Mouse (Mus musculus): ENCODE measurements around the gene Ankle1. TPM values are rescaled to one million over a fixed set of nuclear protein-coding genes. Genes with fewer than 3 reads are reported as not detected.

The Ankle1 gene
- polyA plus RNA-seq, 1 experiment: 0.96 TPM

GRCm38 (mm10) chr8:71394481-71394880 is 11.3 kb upstream of the Ankle1 start:
- Histone ChIP-seq H3K27ac (ENCODE audit: insufficient read depth, low read length) (no peak overlapping the region), H3K4me3 (ENCODE audit: insufficient read depth, low read length) (0 out of 2 replicates have a peak overlapping the region, but pooled peaks have one; percentile 6), H3K4me1 (ENCODE audit: control insufficient read depth, insufficient read depth, low read length) (no peaks in the 10 kb centered on the region)
- TF ChIP-seq POLR2A (IDR thresholded peaks at IDR 0.05; ENCODE audit: extremely low read depth, insufficient read depth, low read length) (no peak), CTCF (IDR thresholded peaks at IDR 0.05; ENCODE audit: extremely low read depth, insufficient read depth, low read length) (no peak)

GRCm38 (mm10) chr8:71395071-71395470 is 10.7 kb upstream of the Ankle1 start:
- Histone ChIP-seq H3K4me3 (ENCODE audit: insufficient read depth, low read length) (0 out of 2 replicates have a peak overlapping the region, but pooled peaks have one; percentile 6), H3K4me1 (ENCODE audit: control insufficient read depth, insufficient read depth, low read length) (no peaks in the 10 kb centered on the region), H3K27ac (ENCODE audit: insufficient read depth, low read length) (peak overlapping the region; percentile 79; the same call in 1 of the 2 replicates)
- no peak for TF ChIP-seq POLR2A (IDR thresholded peaks at IDR 0.05; ENCODE audit: extremely low read depth, insufficient read depth, low read length)
- TF ChIP-seq CTCF (IDR thresholded peaks at IDR 0.05; ENCODE audit: extremely low read depth, insufficient read depth, low read length): no peak

GRCm38 (mm10) chr8:71395629-71396028 is 10.2 kb upstream of the Ankle1 start, which contains the start of gene Ushbp1:
TSS of gene Ushbp1 (minus strand) at chr8:71395802.
- peak within 1 kb of the TSS; percentile 64 for H3K4me3 ChIP-seq (ENCODE audit: insufficient read depth, low read length)
- H3K27ac ChIP-seq (ENCODE audit: insufficient read depth, low read length): peak within 1 kb of the TSS; percentile 79
- H3K4me1 ChIP-seq (ENCODE audit: control insufficient read depth, insufficient read depth, low read length): no peaks in the 10 kb centered on the region
- no peak for TF ChIP-seq POLR2A (IDR thresholded peaks at IDR 0.05; ENCODE audit: extremely low read depth, insufficient read depth, low read length)
- no peak for TF ChIP-seq CTCF (IDR thresholded peaks at IDR 0.05; ENCODE audit: extremely low read depth, insufficient read depth, low read length)

- peak within 1 kb of the TSS; percentile 64 for H3K4me3 ChIP-seq (ENCODE audit: insufficient read depth, low read length)
These were observed 9.0 kb upstream of the Ankle1 start, which contains the start of gene Babam1 for GRCm38 (mm10) chr8:71396639-71397305. TSS of gene Babam1 (plus strand) at chr8:71396861.

GRCm38 (mm10) chr8:71397701-71398100 is 8.1 kb upstream of the Ankle1 start:
- H3K4me3 ChIP-seq (ENCODE audit: insufficient read depth, low read length): peak overlapping the region; percentile 64; the same call in 1 of the 2 replicates
- H3K4me1 ChIP-seq (ENCODE audit: control insufficient read depth, insufficient read depth, low read length): no peaks in the 10 kb centered on the region
- no peak overlapping the region for H3K27ac ChIP-seq (ENCODE audit: insufficient read depth, low read length)
- TF ChIP-seq POLR2A (IDR thresholded peaks at IDR 0.05; ENCODE audit: extremely low read depth, insufficient read depth, low read length) (no peak), CTCF (IDR thresholded peaks at IDR 0.05; ENCODE audit: extremely low read depth, insufficient read depth, low read length) (no peak)

More at GRCm38 (mm10) chr8:71396639-71397305, 9.0 kb upstream of the Ankle1 start, which contains the start of gene Babam1:
- Histone ChIP-seq H3K4me1 (ENCODE audit: control insufficient read depth, insufficient read depth, low read length) (no peaks in the 10 kb centered on the region), H3K27ac (ENCODE audit: insufficient read depth, low read length) (peak within 1 kb of the TSS; percentile 4)
- TF ChIP-seq POLR2A (IDR thresholded peaks at IDR 0.05; ENCODE audit: extremely low read depth, insufficient read depth, low read length) (peak; percentile 78), CTCF (IDR thresholded peaks at IDR 0.05; ENCODE audit: extremely low read depth, insufficient read depth, low read length) (no peak)

- H3K4me1 ChIP-seq (ENCODE audit: control insufficient read depth, insufficient read depth, low read length): 0 out of 2 replicates have a peak, but pooled peaks cover 1% of the 10 kb centered on the region
- H3K4me3 ChIP-seq (ENCODE audit: insufficient read depth, low read length): no peak overlapping the region
- no peak overlapping the region for H3K27ac ChIP-seq (ENCODE audit: insufficient read depth, low read length)
- TF ChIP-seq POLR2A (IDR thresholded peaks at IDR 0.05; ENCODE audit: extremely low read depth, insufficient read depth, low read length) (no peak), CTCF (IDR thresholded peaks at IDR 0.05; ENCODE audit: extremely low read depth, insufficient read depth, low read length) (no peak)
These were observed 5.0 kb upstream of the Ankle1 start for GRCm38 (mm10) chr8:71400826-71401225.

GRCm38 (mm10) chr8:71401454-71401853 is 4.4 kb upstream of the Ankle1 start:
- no peak for TF ChIP-seq CTCF (IDR thresholded peaks at IDR 0.05; ENCODE audit: extremely low read depth, insufficient read depth, low read length)
- TF ChIP-seq POLR2A (IDR thresholded peaks at IDR 0.05; ENCODE audit: extremely low read depth, insufficient read depth, low read length): no peak
- no peak overlapping the region for H3K27ac ChIP-seq (ENCODE audit: insufficient read depth, low read length)
- 0 out of 2 replicates have a peak, but pooled peaks cover 1% of the 10 kb centered on the region for H3K4me1 ChIP-seq (ENCODE audit: control insufficient read depth, insufficient read depth, low read length)
- no peak overlapping the region for H3K4me3 ChIP-seq (ENCODE audit: insufficient read depth, low read length)

GRCm38 (mm10) chr8:71402446-71402964 is 3.3 kb upstream of the Ankle1 start:
- no peak overlapping the region for H3K4me3 ChIP-seq (ENCODE audit: insufficient read depth, low read length)
- no peak overlapping the region for H3K27ac ChIP-seq (ENCODE audit: insufficient read depth, low read length)
- TF ChIP-seq CTCF (IDR thresholded peaks at IDR 0.05; ENCODE audit: extremely low read depth, insufficient read depth, low read length) (no peak), POLR2A (IDR thresholded peaks at IDR 0.05; ENCODE audit: extremely low read depth, insufficient read depth, low read length) (no peak)
- 0 out of 2 replicates have a peak, but pooled peaks cover 1% of the 10 kb centered on the region for H3K4me1 ChIP-seq (ENCODE audit: control insufficient read depth, insufficient read depth, low read length)

- TF ChIP-seq POLR2A (IDR thresholded peaks at IDR 0.05; ENCODE audit: extremely low read depth, insufficient read depth, low read length) (no peak), CTCF (IDR thresholded peaks at IDR 0.05; ENCODE audit: extremely low read depth, insufficient read depth, low read length) (no peak)
- no peak overlapping the region for H3K4me3 ChIP-seq (ENCODE audit: insufficient read depth, low read length)
- H3K4me1 ChIP-seq (ENCODE audit: control insufficient read depth, insufficient read depth, low read length): 0 out of 2 replicates have a peak, but pooled peaks cover 1% of the 10 kb centered on the region
- no peak overlapping the region for H3K27ac ChIP-seq (ENCODE audit: insufficient read depth, low read length)
These were observed 2.5 kb upstream of the Ankle1 start for GRCm38 (mm10) chr8:71403107-71403885.
